Mouse (Mus musculus) olfactory bulb, adult 2 months (tissue): ENCODE data around the gene Etv1. TPM values are rescaled to one million over a fixed set of nuclear protein-coding genes. Genes with fewer than 3 reads are reported as not detected.

Source experiments
- H3K27ac ChIP-seq: fragments of 200-500 bp; 2 replicates; pipeline ENCODE4 v1.5.1; 2012; ENCODE audit warnings: low read depth, low read length; ENCODE audit not compliant: insufficient read depth
- H3K4me1 ChIP-seq: fragments of 200-500 bp; 2 replicates; pipeline ENCODE4 v1.6.1; 2012; ENCODE audit warnings: low read length; ENCODE audit not compliant: control insufficient read depth, insufficient read depth
- H3K4me3 ChIP-seq: fragments of 200-500 bp; 2 replicates; pipeline ENCODE4 v1.5.1; 2012; ENCODE audit warnings: mild to moderate bottlenecking, low read depth, low read length, moderate library complexity; ENCODE audit not compliant: insufficient read depth
- CTCF ChIP-seq: fragments of 200-500 bp; IDR thresholded peaks from 2 replicates; pipeline ENCODE4 v1.5.1; 2012; ENCODE audit warnings: low read depth, mild to moderate bottlenecking, low read length, moderate library complexity; ENCODE audit not compliant: insufficient read depth
- POLR2A ChIP-seq: fragments of 200-500 bp; IDR thresholded peaks from 2 replicates; pipeline ENCODE4 v1.6.1; 2012; ENCODE audit warnings: mild to moderate bottlenecking, low read depth, low read length, moderate library complexity; ENCODE audit not compliant: insufficient read depth
- WGBS: fragments of 180-500 bp; shearing (Covaris S2); methylation state at CpG from one replicate; pipeline ENCODE4 v1.1.7; 2018; 5-methylcytosine and 5-hydroxymethylcytosine counted together
- polyA plus RNA-seq: library from polyadenylated mRNA; stranded (reverse); fragments of >200 nt; gene quantifications from 2 replicates; pipeline ENCODE4 v1.2.4, GENCODE M21; 2012; ENCODE audit warnings: low replicate concordance; ENCODE audit not compliant: missing spikeins, insufficient read depth, insufficient read length

Gene Etv1
- polyA plus RNA-seq: not detected in 2 replicates

DNA sequence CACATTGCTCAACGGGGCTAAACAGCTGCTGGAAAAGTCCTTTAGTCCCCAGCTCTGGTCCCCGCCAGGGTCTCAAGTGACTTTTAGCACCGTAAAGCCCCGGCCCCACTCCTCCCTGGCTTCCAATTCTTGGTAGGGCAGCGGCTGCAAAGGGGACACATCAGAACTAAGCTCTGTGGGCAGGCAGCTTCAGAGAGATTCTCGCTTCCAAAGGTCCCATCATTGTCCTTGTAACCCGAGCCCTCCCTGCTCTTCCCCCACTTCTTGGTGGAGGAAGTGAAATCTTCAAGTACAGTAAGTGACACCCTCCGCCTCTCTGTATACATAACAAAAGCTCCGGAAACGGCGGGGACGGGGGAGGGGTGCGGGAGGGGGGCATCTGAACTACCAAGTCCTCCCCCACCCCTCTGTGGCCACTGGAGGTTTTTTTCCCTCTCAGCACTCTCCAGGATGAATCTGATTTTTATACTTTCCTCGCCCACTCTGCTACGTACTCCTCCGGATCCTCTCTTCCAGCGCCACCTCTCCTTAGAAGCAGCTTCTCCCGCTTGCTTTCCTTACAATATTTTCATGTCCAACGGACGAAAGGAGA is at the start of gene Etv1:
TSS of gene Etv1 (plus strand) at position 195 of the 592 bp plus-strand sequence.
- no peaks in the 10 kb centered on the region for H3K4me1 ChIP-seq
- peak within 1 kb of the TSS; percentile 95 for H3K4me3 ChIP-seq
- H3K27ac ChIP-seq: peak within 1 kb of the TSS; percentile 96
- WGBS: under 1% methylated on average over 20 of the region's 20 CpGs
- no peak for TF ChIP-seq POLR2A
- no peak for TF ChIP-seq CTCF

DNA sequence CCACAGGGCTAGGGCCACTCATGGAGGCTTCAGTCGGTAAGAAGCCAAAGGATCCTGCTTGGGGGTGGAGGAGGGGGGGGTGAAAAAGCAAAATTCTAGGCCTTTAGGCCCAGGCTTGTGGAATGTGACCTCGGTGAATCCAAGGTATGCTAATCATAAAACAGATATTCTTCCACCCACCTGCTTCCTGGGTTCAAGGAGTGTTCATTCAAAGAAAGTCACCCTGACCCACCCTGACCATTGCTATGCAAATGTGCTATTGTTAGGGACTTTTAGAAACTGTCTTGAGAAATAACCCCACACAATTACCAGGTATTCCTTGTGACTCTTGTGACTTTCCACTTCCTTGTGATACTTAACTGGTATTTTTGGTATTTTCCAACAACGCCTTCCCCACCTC is 49.5 kb upstream of the Etv1 start:
- Histone ChIP-seq H3K4me1 (no peaks in the 10 kb centered on the region), H3K27ac (no peak overlapping the region), H3K4me3 (no peak overlapping the region)
- 84% methylated on average over 3 of the region's 3 CpGs for WGBS
- TF ChIP-seq CTCF (no peak), POLR2A (no peak)

DNA sequence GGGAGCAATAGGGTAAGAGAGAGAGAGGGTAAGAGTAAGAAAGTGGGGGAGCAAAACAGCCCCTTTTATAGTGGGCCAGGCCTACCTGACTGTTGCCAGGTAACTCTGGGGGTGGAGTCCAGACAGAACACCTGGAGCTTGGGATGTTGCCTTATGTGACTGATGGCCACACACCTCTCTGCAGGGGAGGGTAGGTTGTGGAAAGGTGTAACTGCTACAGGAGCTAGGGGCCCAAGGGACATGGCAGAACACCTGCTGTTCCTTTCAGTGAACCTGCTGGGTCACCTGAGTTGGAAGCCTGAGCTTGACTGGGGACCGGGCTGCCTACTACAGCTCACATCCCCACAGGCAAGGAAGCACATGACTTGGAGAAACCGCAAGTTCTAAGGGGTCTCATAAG is 48.4 kb upstream of the Etv1 start:
- Histone ChIP-seq H3K4me3 (no peak overlapping the region), H3K4me1 (no peaks in the 10 kb centered on the region), H3K27ac (no peak overlapping the region)
- 98% methylated on average over 2 of the region's 2 CpGs for WGBS
- TF ChIP-seq POLR2A (no peak), CTCF (no peak)

DNA sequence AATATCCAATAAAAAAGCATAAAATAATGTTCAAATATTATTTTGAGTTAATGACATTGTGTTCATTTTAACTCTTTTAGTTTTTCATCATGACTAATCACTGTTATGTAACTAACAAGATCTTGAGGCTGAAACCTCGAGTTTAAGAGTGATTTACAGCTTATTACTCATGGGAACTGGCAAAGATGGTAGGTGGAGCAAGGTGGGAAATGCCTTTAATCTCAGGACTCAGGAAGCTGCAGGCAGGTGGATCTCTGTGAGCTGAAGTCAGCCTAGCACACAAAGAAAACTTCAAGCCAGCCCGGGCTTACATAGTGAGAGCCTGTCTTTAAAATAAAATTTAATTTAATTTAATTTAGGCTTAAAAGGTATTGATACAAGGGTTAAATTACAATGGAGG is 19.9 kb upstream of the Etv1 start:
- TF ChIP-seq CTCF (no peak), POLR2A (no peak)
- 52% methylated on average over 2 of the region's 2 CpGs for WGBS

DNA sequence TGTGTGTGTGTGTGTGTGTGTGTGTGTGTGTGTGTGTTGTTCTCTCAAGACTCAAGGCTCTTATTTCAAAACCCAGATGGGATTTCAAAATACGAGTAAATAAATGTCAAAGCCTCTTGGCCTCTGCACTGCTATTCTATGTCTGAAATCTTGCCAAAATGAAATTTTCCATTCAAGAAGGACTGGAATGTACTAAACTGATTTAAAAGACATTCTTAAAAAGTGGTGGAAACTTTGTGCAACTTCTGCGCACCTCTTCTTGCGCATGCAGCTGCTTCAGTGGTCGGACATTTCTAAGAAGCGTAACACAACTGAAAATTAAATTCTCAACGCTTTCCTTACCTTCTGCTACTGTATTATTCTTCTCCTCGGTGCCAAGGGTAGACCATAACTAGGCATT is 1.9 kb upstream of the Etv1 start:
- Histone ChIP-seq H3K4me1 (no peaks in the 10 kb centered on the region), H3K4me3 (no peak overlapping the region), H3K27ac (no peak overlapping the region)
- TF ChIP-seq CTCF (no peak), POLR2A (no peak)
- WGBS: 82% methylated on average over 7 of the region's 7 CpGs

More for the DNA sequence above, 19.9 kb upstream of the Etv1 start:
- H3K4me3 ChIP-seq: no peak overlapping the region
- no peaks in the 10 kb centered on the region for H3K4me1 ChIP-seq
- H3K27ac ChIP-seq: no peak overlapping the region

- H3K4me3 ChIP-seq: no peak overlapping the region
- no peaks in the 10 kb centered on the region for H3K4me1 ChIP-seq
- 19% methylated on average over 6 of the region's 6 CpGs for WGBS
- no peak for TF ChIP-seq POLR2A
- H3K27ac ChIP-seq: no peak overlapping the region
These were observed 1.3 kb upstream of the Etv1 start for GRCm38 (mm10) chr12:38777957-38778298.

GRCm38 (mm10) chr12:38778299-38779075 is 693 bp upstream of the Etv1 start:
- Histone ChIP-seq H3K4me1 (no peaks in the 10 kb centered on the region), H3K27ac (peak overlapping the region; percentile 76), H3K4me3 (peak overlapping the region; percentile 95)
- WGBS: under 1% methylated on average over 37 of the region's 37 CpGs
- TF ChIP-seq CTCF (no peak), POLR2A (0 out of 2 replicates have a peak, but pooled peaks have one; percentile 30)

DNA sequence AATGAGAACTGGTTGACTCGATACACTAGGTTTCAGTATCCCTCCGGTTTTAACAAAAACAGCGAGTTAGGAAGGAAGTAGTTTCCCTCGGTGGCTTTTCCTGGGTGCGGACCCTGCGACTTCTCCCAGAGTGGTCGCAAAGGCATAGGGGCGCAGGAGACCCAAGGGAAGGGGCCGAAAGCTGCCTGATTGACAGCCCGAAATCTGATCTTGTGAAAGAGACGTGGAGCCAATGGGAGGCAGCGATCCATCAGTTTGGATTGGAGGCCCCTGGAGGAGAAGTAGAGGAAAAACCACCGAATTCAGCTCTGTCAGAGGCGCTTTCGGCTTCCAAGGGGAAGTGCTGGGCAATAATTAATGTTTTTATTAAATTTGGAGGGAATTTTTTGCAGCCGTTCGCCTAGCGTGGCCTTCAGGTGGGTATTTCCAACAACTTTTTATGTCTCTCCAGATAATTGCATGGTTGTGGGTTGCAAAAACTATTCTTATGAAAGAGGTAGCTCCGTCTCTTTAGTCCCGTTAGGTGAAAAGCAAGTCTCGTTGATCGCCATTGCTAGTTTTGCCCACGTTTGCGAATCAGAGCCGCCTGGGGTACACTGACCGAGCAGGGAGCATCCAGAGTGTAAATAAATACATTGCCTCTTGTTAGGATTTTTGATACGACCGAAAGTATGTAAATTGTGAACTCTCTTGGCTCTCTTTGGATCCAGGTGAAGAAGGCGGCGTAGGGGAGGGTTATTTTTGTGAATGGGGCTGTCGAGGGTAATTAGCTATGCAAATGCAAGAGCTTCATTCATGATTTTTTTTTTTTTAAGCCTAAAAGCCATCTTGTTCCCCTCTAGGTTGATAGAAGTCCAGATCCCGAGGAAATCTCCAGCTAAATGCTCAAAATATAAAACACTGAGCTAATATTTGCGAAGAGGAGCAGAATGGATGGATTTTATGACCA is 1.1 kb downstream of the Etv1 start:
- TF ChIP-seq CTCF: 0 out of 2 replicates have a peak, but pooled peaks have one; percentile 15
- TF ChIP-seq POLR2A: no peak
- WGBS: under 1% methylated on average over 33 of the region's 33 CpGs
- peak overlapping the region; percentile 95 for H3K4me3 ChIP-seq
- no peaks in the 10 kb centered on the region for H3K4me1 ChIP-seq
- peak overlapping the region; percentile 96 for H3K27ac ChIP-seq

DNA sequence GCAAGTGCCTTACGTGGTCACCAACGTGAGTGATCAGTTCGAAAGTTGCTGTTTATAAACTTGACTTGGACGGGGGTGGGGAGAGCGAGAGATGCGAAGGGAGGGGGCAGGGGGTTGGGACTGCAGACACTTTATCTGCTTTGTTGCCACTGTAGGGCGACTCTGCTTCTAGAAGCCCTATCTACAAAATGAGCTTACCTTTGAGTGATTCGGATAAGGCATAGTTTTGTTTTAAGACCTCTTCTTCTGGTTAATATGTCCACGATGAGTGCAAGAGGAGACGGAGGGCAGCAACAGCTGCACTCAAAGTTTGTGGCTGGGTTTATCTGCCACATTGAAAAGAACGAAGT is 1.8 kb downstream of the Etv1 start:
- no peak for TF ChIP-seq CTCF
- Histone ChIP-seq H3K4me3 (peak overlapping the region; percentile 56), H3K4me1 (no peaks in the 10 kb centered on the region), H3K27ac (peak overlapping the region; percentile 96)
- 1% methylated on average over 11 of the region's 11 CpGs for WGBS
